Mouse (Mus musculus) liver, embryonic 11.5 days (tissue): ENCODE data around the gene Cacna1a. TPM values are rescaled to one million over a fixed set of nuclear protein-coding genes. Genes with fewer than 3 reads are reported as not detected.

Source experiments
- ATAC-seq: fragments of 200-750 bp; cut with Nextera tagmentation; replicated peaks from 2 replicates; pipeline ENCODE4 v1.8.0; 2017; ENCODE audit warnings: moderate number of reproducible peaks, mild to moderate bottlenecking, moderate TSS enrichment, moderate library complexity; ENCODE audit not compliant: low FRiP score
- DNase-seq: peaks from one replicate; pipeline ENCODE4 v3.0.0-alpha.2; 2017; ENCODE audit warnings: low spot score
- H3K27ac ChIP-seq: fragments of 300-500 bp; sonication (generic); 2 replicates; pipeline ENCODE4 v1.5.1; 2014; ENCODE audit warnings: mild to moderate bottlenecking, low read depth, low read length, control low read depth
- H3K27me3 ChIP-seq: fragments of 300-500 bp; sonication (generic); replicated peaks from 2 replicates; pipeline ENCODE4 v1.6.1; 2014; ENCODE audit warnings: low read length, mixed read lengths; ENCODE audit not compliant: control insufficient read depth, insufficient read depth
- H3K36me3 ChIP-seq: fragments of 300-500 bp; sonication (generic); 2 replicates; pipeline ENCODE4 v1.6.1; 2014; ENCODE audit warnings: mild to moderate bottlenecking, low read length, moderate library complexity, mixed read lengths; ENCODE audit not compliant: control insufficient read depth, insufficient read depth
- H3K4me1 ChIP-seq: fragments of 300-500 bp; sonication (generic); replicated peaks from 2 replicates; pipeline ENCODE4 v1.6.1; 2014; ENCODE audit warnings: low read length, mixed read lengths; ENCODE audit not compliant: control insufficient read depth, insufficient read depth
- H3K4me2 ChIP-seq: fragments of 300-500 bp; sonication (generic); 2 replicates; pipeline ENCODE4 v1.6.1; 2014; ENCODE audit warnings: mild to moderate bottlenecking, control low read depth, moderate library complexity
- H3K4me3 ChIP-seq: fragments of 300-500 bp; sonication (generic); 2 replicates; pipeline ENCODE4 v1.5.1; 2014; ENCODE audit warnings: low read depth, low read length, control low read depth
- H3K9ac ChIP-seq: fragments of 300-500 bp; sonication (generic); 2 replicates; pipeline ENCODE4 v1.6.1; 2014; ENCODE audit warnings: low read depth, low read length, control low read depth
- H3K9me3 ChIP-seq: fragments of 300-500 bp; sonication (generic); 2 replicates; pipeline ENCODE4 v1.6.1; 2016; ENCODE audit warnings: low read length, inconsistent platforms, mixed read lengths; ENCODE audit not compliant: control insufficient read depth
- WGBS: fragments of 180-500 bp; shearing (Covaris S2); extraction: QIAGEN DNeasy Blood & Tissue Kit; methylation state at CpG from one replicate; pipeline ENCODE4 v1.1.7; 2014; 5-methylcytosine and 5-hydroxymethylcytosine counted together
- polyA plus RNA-seq: library from polyadenylated mRNA; unstranded; fragments of >200 nt; fragmentation: Nextera tagmentation; extraction: Ambion mirVana; gene quantifications from 2 replicates; pipeline ENCODE4 v1.2.1, GENCODE M21; 2014

Cacna1a gene
- polyA plus RNA-seq, 1 experiment from 2014 or later = 1.8 TPM

- under 1% methylated on average over 105 of the region's 106 CpGs for WGBS
Observed at GRCm38 (mm10) chr8:84639162-84640009, 251.1 kb downstream of the Cacna1a start.

DNA sequence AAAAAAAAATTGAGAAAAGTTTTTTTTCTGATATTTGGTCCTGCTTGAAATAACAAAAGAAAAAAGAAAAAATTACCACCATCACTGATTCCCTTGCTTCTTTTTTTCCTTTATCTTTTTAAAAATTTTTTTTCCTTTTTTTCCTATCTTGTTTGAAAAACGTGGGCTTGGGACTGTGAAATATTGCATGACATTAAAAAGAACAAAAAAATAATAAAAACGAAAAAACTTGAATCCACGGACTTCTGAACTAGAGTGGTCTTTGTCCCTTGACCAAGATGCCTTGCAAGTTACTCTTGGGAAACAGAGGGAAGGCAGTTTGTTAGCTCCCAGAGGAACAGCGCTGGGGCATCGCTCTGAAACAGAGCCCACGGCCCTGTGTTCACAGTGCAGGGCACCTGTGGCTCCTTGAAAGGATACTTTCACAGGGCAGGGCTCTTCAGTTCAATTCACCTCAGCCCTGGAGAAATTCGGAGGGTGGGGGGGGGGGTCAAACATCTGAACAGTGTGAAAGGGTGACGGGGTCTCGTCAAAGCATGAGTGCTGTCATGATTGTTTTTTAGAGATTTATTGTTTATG is 251.9 kb downstream of the Cacna1a start:
- H3K27ac ChIP-seq = no peak overlapping the region; the same call in 1 of the 2 replicates
- WGBS = 46% methylated on average over 9 of the region's 9 CpGs
- peak overlapping the region; percentile 66; the same call in 1 of the 2 replicates for H3K9ac ChIP-seq

More at GRCm38 (mm10) chr8:84639162-84640009, 251.1 kb downstream of the Cacna1a start:
- Histone ChIP-seq H3K4me1 (no peaks in the 10 kb centered on the region; the same call in none of the 2 replicates), H3K27me3 (no peaks in the 10 kb centered on the region), H3K27ac (peak overlapping the region; percentile 81), H3K4me3 (peak overlapping the region; percentile 69), H3K4me2 (peak overlapping the region; percentile 90), H3K9ac (peak overlapping the region; percentile 82), H3K36me3 (no peaks in the 10 kb centered on the region), H3K9me3 (no peaks in the 10 kb centered on the region)
- DNase-seq (peak; percentile 88), ATAC-seq (peak; percentile 96)

GRCm38 (mm10) chr8:84640617-84641294 is 252.5 kb downstream of the Cacna1a start:
- H3K27me3 ChIP-seq = no peaks in the 10 kb centered on the region
- H3K9ac ChIP-seq = no peak overlapping the region
- ATAC-seq (no peak), DNase-seq (no peak)
- H3K36me3 ChIP-seq = no peaks in the 10 kb centered on the region
- 72% methylated on average over 7 of the region's 7 CpGs for WGBS
- H3K4me1 ChIP-seq = no peaks in the 10 kb centered on the region; the same call in none of the 2 replicates
- no peaks in the 10 kb centered on the region for H3K9me3 ChIP-seq
- no peak overlapping the region for H3K27ac ChIP-seq
- H3K4me3 ChIP-seq = no peak overlapping the region
- H3K4me2 ChIP-seq = no peak overlapping the region

More for the DNA sequence above, 251.9 kb downstream of the Cacna1a start:
- Histone ChIP-seq H3K4me3 (peak overlapping the region; percentile 69), H3K4me2 (peak overlapping the region; percentile 70), H3K4me1 (no peaks in the 10 kb centered on the region; the same call in none of the 2 replicates), H3K9me3 (no peaks in the 10 kb centered on the region), H3K27me3 (no peaks in the 10 kb centered on the region), H3K36me3 (no peaks in the 10 kb centered on the region)
- DNase-seq = no peak
- ATAC-seq = no peak

GRCm38 (mm10) chr8:84641578-84642361 is 253.5 kb downstream of the Cacna1a start:
- Histone ChIP-seq H3K4me3 (no peak overlapping the region), H3K27ac (no peak overlapping the region; the same call in 1 of the 2 replicates), H3K9ac (no peak overlapping the region), H3K4me1 (no peaks in the 10 kb centered on the region; the same call in none of the 2 replicates), H3K36me3 (no peaks in the 10 kb centered on the region), H3K9me3 (no peaks in the 10 kb centered on the region), H3K27me3 (no peaks in the 10 kb centered on the region), H3K4me2 (no peak overlapping the region)
- no peak for ATAC-seq
- WGBS = 48% methylated on average over 1 of the region's 1 CpGs
- no peak for DNase-seq

DNA sequence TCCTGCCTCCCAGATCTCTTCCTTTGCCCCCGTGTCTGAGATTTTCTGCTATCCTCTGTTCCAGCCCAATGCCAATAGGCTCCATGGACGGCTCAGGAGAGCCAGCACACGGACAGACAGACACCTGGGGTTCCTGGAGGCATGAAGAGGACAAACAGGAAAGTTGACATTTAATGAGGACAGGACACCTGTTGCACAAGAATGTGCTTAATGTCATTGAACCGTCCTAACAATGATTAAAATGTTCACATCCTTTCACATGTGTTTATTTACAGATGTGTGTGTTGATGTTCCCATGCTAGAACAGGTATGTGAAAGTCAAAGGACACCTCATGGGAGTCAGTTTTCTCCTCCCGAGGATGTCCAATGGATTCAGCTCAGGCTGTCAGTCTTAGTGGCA is 254.8 kb downstream of the Cacna1a start:
- ATAC-seq (no peak), DNase-seq (no peak)
- Histone ChIP-seq H3K27me3 (no peaks in the 10 kb centered on the region), H3K4me2 (no peak overlapping the region), H3K9ac (no peak overlapping the region), H3K36me3 (no peaks in the 10 kb centered on the region), H3K27ac (no peak overlapping the region), H3K4me1 (peaks cover 8% of the 10 kb centered on the region), H3K4me3 (no peak overlapping the region), H3K9me3 (no peaks in the 10 kb centered on the region)
- 62% methylated on average over 5 of the region's 5 CpGs for WGBS

GRCm38 (mm10) chr8:84646800-84647199 is 258.6 kb downstream of the Cacna1a start:
- Histone ChIP-seq H3K9ac (no peak overlapping the region), H3K27ac (no peak overlapping the region), H3K4me3 (no peak overlapping the region), H3K9me3 (no peaks in the 10 kb centered on the region), H3K27me3 (no peaks in the 10 kb centered on the region), H3K4me1 (peaks cover 8% of the 10 kb centered on the region), H3K36me3 (no peaks in the 10 kb centered on the region), H3K4me2 (peak overlapping the region; percentile 64)
- ATAC-seq = no peak
- 52% methylated on average over 6 of the region's 6 CpGs for WGBS
- DNase-seq = no peak

DNA sequence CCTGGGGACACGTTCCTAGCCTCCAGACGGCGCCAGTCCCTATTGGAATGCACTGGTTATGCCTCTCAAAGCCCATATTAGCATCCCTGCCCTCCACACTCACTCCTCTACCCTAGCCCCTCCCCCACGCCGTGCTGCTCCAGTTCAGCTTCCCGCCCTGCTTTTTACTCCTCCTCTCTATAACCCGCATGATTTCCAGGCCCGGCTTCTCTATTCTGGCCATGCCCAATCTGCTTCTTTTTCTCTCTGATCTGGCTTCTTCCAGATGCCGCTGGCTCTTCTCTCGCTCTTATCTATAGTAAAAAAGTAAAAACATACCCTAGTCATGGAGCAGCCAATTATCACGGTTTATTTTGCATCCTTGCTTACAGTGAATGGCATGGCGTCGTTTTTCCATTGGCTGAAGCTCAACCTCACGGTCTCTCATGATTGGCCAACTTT is 259.2 kb downstream of the Cacna1a start:
- 3% methylated on average over 14 of the region's 14 CpGs for WGBS
- DNase-seq = peak; percentile 74
- peak overlapping the region; percentile 26 for H3K4me3 ChIP-seq
- H3K27ac ChIP-seq = no peak overlapping the region; the same call in 1 of the 2 replicates
- peak; percentile 34; the same call in 1 of the 2 replicates for ATAC-seq
- H3K4me1 ChIP-seq = peaks cover 8% of the 10 kb centered on the region
- H3K9ac ChIP-seq = peak overlapping the region; percentile 40; the same call in 1 of the 2 replicates
- H3K27me3 ChIP-seq = no peaks in the 10 kb centered on the region
- H3K4me2 ChIP-seq = peak overlapping the region; percentile 64
- no peaks in the 10 kb centered on the region for H3K36me3 ChIP-seq
- H3K9me3 ChIP-seq = no peaks in the 10 kb centered on the region

GRCm38 (mm10) chr8:84650213-84650612 is 262.0 kb downstream of the Cacna1a start:
- no peak for DNase-seq
- 57% methylated on average over 3 of the region's 3 CpGs for WGBS
- H3K9me3 ChIP-seq = no peaks in the 10 kb centered on the region
- peaks cover 18% of the 10 kb centered on the region for H3K4me1 ChIP-seq
- H3K27ac ChIP-seq = no peak overlapping the region
- no peak overlapping the region for H3K4me3 ChIP-seq
- H3K36me3 ChIP-seq = no peaks in the 10 kb centered on the region
- no peak for ATAC-seq
- no peaks in the 10 kb centered on the region for H3K27me3 ChIP-seq
- no peak overlapping the region for H3K4me2 ChIP-seq
- no peak overlapping the region for H3K9ac ChIP-seq
